Comparison of ENCODE assay signal across 8 mouse cellular contexts in the genomic region with DNA sequence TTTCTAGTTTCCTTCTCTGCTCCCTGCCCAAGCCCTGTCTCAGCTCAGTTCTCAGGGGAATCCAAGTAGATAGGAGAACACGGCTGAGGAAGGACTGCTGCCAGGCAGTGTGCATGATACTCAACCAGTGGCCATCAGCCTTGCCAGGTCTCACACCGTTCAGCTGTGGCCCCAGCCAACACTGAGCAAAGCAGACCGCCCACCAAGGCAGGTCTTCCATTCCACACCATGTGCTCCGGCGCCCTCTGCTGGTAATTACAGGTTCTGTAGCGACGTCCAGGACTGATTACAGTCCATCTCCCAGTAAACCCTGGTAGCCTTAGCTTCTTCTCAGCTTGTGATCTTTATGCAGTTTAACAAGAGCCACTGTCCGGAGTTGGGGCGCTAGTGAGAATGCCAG.
DNase-seq lines count a peak whose midpoint lies in the region; ATAC-seq lines count a peak whose summit lies in the region.

No protein-coding gene starts in this region.

- ATAC-seq in hindbrain, embryonic 12.5 days (ENCODE audit: low FRiP score), result no peak
- no peak for ATAC-seq in neural tube, embryonic 11.5 days (ENCODE audit: insufficient read depth, low FRiP score, low TSS enrichment)

- H3K9ac ChIP-seq in hindbrain, embryonic 12.5 days, result no peak overlapping the region
- H3K9ac ChIP-seq in neural tube, embryonic 11.5 days (ENCODE audit: low read length), result no peak overlapping the region

- no peaks in the 10 kb centered on the region for H3K36me3 ChIP-seq in hindbrain, embryonic 10.5 days
- no peaks in the 10 kb centered on the region for H3K36me3 ChIP-seq in hindbrain, embryonic 12.5 days
- H3K36me3 ChIP-seq in embryonic facial prominence, embryonic 10.5 days (replicated peaks), result no peaks in the 10 kb centered on the region
- H3K36me3 ChIP-seq in neural tube, embryonic 11.5 days (ENCODE audit: control insufficient read depth, insufficient read depth, low read length), result no peaks in the 10 kb centered on the region

- no peak overlapping the region for H3K27ac ChIP-seq in hindbrain, embryonic 10.5 days
- no peak overlapping the region for H3K27ac ChIP-seq in hindbrain, embryonic 12.5 days
- no peak overlapping the region for H3K27ac ChIP-seq in embryonic facial prominence, embryonic 10.5 days (replicated peaks)
- H3K27ac ChIP-seq in neural tube, embryonic 11.5 days (ENCODE audit: low read depth, low read length), result no peak overlapping the region

- intact Hi-C loops in heart, postnatal 36 days (cut with DNase I), result no loop called here
- intact Hi-C loops in left cerebral cortex, postnatal 25 days (cut with DNase I), result loop anchor here (10.0 kb wide), 1 partner anchor 673 kb away; no protein-coding TSS in a partner anchor

- no peaks in the 10 kb centered on the region for H3K9me3 ChIP-seq in hindbrain, embryonic 10.5 days
- no peaks in the 10 kb centered on the region for H3K9me3 ChIP-seq in hindbrain, embryonic 12.5 days (replicated peaks)
- no peaks in the 10 kb centered on the region for H3K9me3 ChIP-seq in embryonic facial prominence, embryonic 10.5 days
- H3K9me3 ChIP-seq in neural tube, embryonic 11.5 days (ENCODE audit: control insufficient read depth, low read length), result no peaks in the 10 kb centered on the region

- peaks cover 20% of the 10 kb centered on the region; the same call in 1 of the 2 replicates for H3K27me3 ChIP-seq in hindbrain, embryonic 10.5 days (ENCODE audit: insufficient read depth, poor library complexity, severe bottlenecking)
- H3K27me3 ChIP-seq in hindbrain, embryonic 12.5 days, result no peaks in the 10 kb centered on the region; the same call in none of the 2 replicates
- H3K27me3 ChIP-seq in embryonic facial prominence, embryonic 10.5 days (replicated peaks; ENCODE audit: low read depth, poor library complexity, severe bottlenecking), result peaks cover 17% of the 10 kb centered on the region; the same call in 1 of the 2 replicates
- H3K27me3 ChIP-seq in neural tube, embryonic 11.5 days (ENCODE audit: control insufficient read depth, insufficient read depth, low read length), result no peaks in the 10 kb centered on the region

- H3K4me1 ChIP-seq in hindbrain, embryonic 10.5 days (replicated peaks), result peaks cover 25% of the 10 kb centered on the region
- H3K4me1 ChIP-seq in hindbrain, embryonic 12.5 days, result peaks cover 15% of the 10 kb centered on the region
- peaks cover 14% of the 10 kb centered on the region for H3K4me1 ChIP-seq in embryonic facial prominence, embryonic 10.5 days
- H3K4me1 ChIP-seq in neural tube, embryonic 11.5 days (ENCODE audit: control insufficient read depth, insufficient read depth, low read length), result peaks cover 11% of the 10 kb centered on the region

- peak; percentile 73 for DNase-seq in hindbrain, embryonic 10.5 days (ENCODE audit: low spot score)
- DNase-seq in adrenal gland, postnatal 14 days, result peak; percentile 82
- DNase-seq in embryonic facial prominence, embryonic 10.5 days (ENCODE audit: low spot score), result peak; percentile 77
- DNase-seq in heart, postnatal 36 days, result peak; percentile 62 to 75
- DNase-seq in left cerebral cortex, postnatal 25 days (ENCODE audit: low spot score in 2 of 2), result peak; percentile 31 to 53
- peak; percentile 53 for DNase-seq in neural tube, embryonic 11.5 days (ENCODE audit: low spot score)
- peak; percentile 18 to 67 for DNase-seq in thymus, postnatal 10 days (ENCODE audit: low spot score in 2 of 2)

- H3K4me3 ChIP-seq in hindbrain, embryonic 10.5 days, result no peak overlapping the region
- no peak overlapping the region for H3K4me3 ChIP-seq in hindbrain, embryonic 12.5 days
- H3K4me3 ChIP-seq in embryonic facial prominence, embryonic 10.5 days, result no peak overlapping the region
- no peak overlapping the region for H3K4me3 ChIP-seq in neural tube, embryonic 11.5 days (ENCODE audit: low read depth, low read length)

- no peak overlapping the region for H3K4me2 ChIP-seq in hindbrain, embryonic 12.5 days (replicated peaks)
- no peak overlapping the region for H3K4me2 ChIP-seq in neural tube, embryonic 11.5 days (ENCODE audit: low read depth)

- WGBS in hindbrain, embryonic 10.5 days, result 16% methylated on average over 9 of the region's 9 CpGs
- WGBS in hindbrain, embryonic 12.5 days, result 15% methylated on average over 9 of the region's 9 CpGs
- WGBS in embryonic facial prominence, embryonic 10.5 days, result 16% methylated on average over 9 of the region's 9 CpGs
- 17% methylated on average over 9 of the region's 9 CpGs for WGBS in neural tube, embryonic 11.5 days
